Mouse (Mus musculus) gastrocnemius, postnatal 36 days (tissue): ENCODE measurements at regions not wholly inside any gene's neighbourhood (a gene's known extent, or its start where the extent isn't known, plus 50 kb on each side); places are given as distances from the start of the nearest gene placed in this dataset.

Source experiments
- DNase-seq, 2 experiments: peaks; one replicate each; pipeline ENCODE4 v3.0.0; 2022
- intact Hi-C: fragments of 180-260 bp; cut with DNase I; formaldehyde crosslinking; loops from one replicate; pipeline ENCODE4 v1.15.1; 2025

DNA sequence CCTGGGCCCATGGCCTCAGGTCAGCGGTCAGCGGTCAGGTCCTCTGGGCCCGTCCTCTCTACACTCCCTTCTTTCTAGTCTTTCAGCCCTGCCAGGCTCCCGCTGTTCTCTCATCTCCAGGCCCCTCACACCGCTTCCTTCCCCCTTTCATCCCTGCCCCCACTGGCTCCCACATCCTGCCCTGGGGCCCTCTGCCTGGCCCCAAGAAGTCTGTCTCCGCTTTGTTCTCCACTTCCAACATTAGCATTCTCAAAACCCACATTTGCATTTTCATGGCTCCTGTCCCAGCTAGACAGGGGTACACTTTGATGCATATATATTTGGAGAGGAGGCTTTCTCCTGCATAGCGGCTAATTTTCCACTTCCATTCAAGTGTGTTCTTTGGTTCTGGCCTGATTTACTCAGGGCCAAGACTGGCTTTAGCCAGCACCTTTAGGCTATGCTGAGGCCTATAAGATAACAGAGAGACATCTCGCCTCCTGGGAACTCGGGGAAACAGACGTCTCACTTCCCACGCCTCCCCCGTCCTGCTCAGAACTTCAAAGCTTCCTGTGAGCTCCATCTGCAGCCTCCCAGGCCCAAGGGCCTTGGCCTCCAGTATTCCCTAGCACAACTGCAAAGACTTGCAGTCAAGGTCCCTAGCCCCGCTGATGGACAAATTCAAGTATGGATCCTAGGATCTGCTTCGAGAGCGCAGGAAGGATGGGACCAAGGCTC is 109.8 kb upstream of the Parp11 start:
- no peak for DNase-seq
- intact Hi-C loops: no loop called here

DNA sequence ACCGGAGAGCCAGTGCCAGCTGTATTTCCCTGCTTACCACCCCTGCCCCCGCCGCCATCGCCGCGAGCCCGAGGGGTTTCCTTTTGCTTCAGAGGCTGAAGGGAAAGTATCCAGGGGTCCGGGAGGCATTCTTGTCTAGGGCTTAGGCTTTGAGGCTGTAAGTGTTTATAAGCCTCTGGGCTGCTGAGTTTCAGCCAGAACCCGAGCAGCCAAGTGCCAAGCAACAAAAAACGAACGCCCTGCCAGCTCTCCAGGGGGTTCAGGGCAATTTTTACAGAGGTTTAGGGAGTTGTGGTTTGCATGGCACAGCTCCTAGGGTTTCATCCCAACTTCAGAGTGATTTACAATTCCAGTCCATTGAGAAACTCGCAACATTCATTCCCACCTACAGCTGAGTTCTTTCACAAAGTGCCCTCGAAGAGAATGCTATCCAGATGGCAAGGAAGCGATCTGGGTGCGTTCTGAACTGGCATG is 109.2 kb upstream of the Parp11 start:
- no peak for DNase-seq
- intact Hi-C loops: no loop called here

DNA sequence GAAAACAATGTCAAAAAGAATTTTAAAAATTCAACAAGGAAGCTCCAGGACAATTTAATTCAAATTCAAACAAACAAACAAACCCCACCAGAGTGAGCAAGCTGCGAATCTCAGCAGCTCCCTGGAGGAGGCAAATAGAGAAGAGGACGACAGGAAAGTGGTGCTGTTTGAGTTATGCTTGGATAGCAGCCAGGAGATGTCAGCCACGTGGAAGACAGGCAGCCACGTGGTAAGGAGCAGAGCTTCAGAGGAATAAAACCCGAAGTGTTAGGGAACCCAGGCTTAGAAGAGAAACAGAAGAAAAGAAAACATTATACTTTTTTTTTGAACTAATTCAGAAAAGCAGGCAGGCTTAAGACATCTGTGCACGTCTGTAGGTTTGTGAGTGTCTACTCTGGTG is 108.2 kb upstream of the Parp11 start:
- no peak for DNase-seq
- intact Hi-C loops: no loop called here

DNA sequence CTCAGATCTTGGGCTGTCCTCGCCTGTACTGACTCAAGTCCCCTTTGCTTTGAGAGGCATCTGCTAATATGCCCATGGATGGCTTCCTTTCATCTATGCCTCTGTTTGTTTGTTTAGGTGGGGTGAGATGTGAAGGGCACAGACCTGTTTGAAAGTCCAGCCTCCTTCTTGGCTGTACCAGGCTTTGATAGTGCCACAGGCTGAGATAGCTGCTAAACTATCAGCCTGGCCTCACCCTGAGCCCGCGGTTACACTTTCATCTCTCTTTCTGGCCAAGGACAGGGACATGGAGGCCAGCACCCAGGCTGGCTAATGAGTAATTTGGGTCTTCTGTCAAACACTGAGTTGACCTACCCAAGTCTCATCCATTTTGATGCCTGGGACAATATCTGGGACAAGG is 105.0 kb upstream of the Parp11 start:
- intact Hi-C loops: no loop called here
- DNase-seq: no peak

DNA sequence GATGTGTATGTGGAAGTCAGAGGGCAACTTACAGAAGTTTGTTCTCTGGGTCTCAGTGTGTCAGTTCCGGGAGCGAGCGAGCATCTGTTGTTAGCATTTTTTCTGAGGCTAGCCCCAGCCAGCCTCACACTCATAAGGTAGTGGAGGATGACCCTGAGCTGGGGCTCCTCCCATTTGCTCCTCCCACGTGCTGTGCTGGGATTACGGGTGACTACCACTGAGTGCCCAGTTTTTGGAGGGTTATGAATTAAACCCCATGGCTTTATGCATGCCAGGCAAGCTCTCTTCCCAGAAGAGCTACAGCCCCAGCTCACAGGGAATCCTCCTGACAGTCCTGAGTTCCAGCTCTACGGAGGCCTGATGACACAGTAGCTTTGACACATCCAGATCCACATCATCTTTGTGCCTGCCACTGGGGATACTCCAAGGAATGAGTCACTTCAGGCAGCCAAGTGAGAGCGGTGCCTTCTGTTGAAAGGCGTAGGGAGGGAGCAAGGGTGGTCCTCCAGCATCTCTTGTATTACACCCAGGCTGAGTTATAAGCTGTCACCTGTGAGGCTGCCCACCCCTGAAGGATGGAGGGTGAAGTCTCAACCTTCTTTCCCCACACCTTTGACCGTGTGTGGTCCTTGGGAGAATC is 97.8 kb upstream of the Parp11 start:
- DNase-seq: no peak
- intact Hi-C loops: no loop called here

DNA sequence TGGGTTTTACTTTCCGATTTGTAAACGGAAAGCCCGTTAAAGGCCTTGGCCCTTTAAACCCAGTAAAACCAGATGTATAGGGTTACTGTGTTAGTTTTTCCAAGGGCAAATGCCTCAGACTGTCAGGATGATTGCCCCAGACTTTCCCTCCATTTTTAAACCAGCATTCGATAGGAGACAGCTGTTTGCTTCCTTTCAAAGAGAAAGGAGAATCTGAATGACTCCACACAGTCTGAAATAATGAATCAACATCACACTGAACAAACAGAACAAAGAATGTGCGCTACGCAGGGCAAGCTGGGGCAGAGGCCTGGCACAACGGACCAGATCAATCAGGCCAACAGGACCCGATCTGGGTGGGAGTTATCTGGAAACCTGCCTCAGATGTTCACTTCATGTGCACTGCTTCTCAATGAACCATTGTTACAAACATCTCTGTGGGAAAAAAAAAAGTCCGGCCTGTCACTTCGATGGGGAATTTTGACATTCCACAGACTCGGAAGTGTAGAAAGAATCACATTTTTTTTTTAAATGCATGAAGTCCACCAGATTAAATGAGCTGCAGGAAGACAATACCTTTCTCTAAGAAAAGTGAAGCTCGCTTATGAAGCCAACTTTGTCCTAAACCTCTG is 97.0 kb upstream of the Parp11 start:
- DNase-seq: no peak
- intact Hi-C loops: no loop called here

DNA sequence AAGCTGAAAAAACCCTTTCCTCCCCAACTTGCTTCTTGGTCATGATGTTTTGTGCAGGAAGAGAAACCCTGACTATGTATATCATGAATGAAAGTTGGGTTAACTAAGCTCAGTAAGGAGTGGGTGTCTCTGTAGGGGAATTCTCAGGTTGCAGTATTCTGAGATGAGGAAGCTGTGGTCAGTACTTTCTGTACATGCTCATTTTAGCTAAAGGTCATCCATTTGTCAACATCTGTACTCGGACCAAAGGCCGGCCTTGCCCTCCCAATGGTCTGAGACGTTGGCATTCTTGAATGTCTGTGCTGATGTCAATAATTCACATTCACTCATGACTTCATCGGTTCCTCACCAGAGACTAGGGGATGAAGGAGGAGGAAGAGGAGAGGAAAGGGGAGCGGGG is 94.9 kb upstream of the Parp11 start:
- DNase-seq: no peak
- intact Hi-C loops: no loop called here

DNA sequence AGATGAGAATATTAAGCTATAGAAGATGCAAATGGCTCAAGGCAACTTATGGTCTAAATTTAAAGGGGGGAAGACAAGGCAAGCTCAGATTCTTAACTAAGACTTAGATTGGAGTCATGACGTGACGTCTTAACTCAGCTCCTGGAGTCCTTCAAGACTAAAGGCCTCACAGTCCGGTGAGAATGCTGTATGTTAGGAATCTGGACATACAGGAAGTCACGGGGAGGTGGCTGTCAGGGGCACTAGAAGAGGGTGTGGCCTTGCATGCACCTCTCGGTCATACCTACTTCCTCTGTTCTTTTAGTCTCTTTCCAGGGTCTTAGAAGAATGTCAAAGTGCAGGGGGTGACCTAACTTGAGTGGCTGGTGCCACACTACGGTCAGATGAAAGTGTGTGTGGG is 91.5 kb upstream of the Parp11 start:
- intact Hi-C loops: no loop called here
- DNase-seq: no peak

DNA sequence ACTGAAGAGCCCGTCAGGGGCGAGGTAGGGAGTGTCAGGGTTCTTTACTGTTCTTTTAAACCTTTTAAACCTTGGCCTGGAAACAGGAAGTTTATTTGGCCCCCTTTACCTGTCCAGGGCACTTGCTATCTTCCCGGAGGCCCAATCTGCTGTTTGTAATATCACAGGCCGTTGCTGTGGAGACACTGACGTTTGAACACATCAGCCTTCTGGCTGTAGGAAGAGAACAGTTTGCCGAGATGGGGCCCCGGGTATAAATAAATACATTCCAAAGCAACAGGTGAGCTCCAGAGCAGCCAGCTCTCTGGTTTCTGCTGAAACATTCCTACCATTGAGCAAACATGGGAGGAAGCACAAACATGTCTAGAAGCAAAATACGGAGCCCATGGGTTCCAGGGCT is 90.2 kb upstream of the Parp11 start:
- no peak for DNase-seq
- intact Hi-C loops: loop anchor here (2.0 kb wide), 1 partner anchor 30 kb away; no protein-coding TSS in a partner anchor

DNA sequence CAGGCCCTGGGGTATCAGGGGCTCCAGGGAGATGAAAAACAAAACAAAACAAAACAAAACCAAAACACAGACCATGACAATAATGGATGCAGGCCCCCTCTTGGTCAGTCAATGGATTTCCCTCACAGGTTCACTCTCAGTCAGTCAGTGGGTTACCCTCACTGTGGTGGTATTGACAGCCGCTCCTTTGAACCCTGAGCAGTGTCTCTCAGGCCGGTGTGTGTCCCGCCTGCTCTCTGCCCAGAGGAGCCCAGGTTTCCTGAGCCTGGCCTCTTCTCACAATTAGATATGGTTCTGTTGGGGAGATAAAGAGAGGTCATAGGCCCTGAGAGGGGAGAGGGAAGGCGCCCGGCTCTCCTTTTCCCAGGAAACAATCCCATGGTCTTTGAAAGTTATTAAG is 87.8 kb upstream of the Parp11 start:
- intact Hi-C loops: loop anchor here (2.0 kb wide), 1 partner anchor 212 kb away; no protein-coding TSS in a partner anchor

DNA sequence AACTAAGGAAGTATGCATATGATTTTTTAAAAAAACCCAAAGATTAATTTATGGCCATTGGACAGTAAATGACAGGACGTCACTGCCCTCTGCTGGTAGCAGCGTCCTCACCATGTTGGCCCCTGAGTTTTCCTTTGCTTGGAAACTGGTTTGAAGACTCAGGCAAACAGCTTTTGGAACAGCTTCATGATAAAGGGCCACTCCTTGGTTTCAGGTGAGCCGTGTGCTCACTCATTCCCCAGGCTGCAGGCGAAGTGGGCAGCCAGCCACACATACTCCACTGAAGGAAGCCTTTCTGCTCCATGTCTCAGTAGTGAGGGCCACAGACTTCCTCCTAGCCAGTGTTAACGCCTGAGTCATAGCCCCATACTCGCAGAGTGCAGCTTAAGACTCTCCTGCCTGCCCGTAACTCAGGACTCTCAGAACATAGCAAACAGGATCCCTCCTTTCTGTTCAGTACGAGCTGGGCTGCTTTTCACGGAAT is 87.2 kb upstream of the Parp11 start:
- intact Hi-C loops: loop anchor here (2.0 kb wide), 1 partner anchor 213 kb away; no protein-coding TSS in a partner anchor
- peak; percentile 49 to 51 for DNase-seq

More for the DNA sequence above, 87.8 kb upstream of the Parp11 start:
- DNase-seq: no peak

DNA sequence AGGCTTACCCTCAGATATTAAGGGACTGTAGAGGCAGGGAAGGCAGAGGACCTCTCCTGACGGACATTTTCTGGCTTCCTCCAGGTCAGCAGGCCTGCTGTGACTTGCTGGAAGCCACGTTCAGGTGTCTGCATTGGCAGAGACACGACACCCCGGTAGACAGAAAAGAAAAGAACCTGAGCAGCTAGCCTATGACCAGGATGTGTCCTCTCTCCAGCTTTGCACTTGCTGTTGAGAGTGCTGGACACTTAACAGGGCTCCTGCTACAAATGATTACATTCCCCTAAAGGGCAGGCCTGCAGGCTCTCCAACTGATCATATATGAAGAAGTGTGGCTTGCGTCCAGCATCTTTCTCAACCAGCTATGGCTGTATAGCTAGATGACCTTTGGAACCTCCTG is 84.5 kb upstream of the Parp11 start:
- no peak for DNase-seq
- intact Hi-C loops: no loop called here

DNA sequence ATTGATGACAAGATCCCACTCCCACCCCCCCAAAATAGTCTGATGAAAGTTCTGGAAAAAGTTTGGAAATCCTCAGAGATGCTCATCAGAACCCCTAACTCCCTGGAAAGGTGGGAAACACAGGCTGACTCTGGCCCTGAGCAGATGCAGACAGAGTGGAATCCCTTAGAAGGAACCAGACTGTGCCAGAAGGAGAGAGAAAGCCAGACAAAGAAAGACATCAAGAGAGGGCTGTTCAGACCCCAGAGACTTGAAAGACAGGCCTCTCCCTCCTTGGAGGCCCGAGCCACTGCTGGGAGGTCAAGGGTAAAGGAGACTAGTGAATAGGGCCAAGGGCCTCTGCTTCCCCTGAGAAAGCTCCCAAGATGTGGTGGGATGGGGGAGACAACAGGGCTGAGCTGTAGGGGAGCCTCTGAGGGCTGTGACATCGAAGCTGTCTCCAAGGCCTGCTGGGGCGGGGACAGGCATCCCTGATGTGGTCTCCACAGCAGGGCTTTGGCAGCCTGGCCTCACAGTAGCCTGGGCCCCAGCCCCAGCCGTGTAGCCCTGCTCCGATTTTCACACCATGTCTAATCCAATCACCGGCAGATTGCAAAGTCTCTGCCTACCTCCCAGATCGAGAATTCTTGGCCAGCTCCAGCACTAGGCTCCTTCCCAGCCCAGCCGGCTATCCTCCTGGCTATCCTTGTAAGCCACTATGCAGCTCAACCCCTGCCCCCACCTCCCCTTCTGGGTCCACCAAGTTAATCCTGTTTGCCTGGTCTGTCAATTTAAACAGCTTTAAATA is 83.5 kb upstream of the Parp11 start:
- DNase-seq: no peak
- intact Hi-C loops: no loop called here

DNA sequence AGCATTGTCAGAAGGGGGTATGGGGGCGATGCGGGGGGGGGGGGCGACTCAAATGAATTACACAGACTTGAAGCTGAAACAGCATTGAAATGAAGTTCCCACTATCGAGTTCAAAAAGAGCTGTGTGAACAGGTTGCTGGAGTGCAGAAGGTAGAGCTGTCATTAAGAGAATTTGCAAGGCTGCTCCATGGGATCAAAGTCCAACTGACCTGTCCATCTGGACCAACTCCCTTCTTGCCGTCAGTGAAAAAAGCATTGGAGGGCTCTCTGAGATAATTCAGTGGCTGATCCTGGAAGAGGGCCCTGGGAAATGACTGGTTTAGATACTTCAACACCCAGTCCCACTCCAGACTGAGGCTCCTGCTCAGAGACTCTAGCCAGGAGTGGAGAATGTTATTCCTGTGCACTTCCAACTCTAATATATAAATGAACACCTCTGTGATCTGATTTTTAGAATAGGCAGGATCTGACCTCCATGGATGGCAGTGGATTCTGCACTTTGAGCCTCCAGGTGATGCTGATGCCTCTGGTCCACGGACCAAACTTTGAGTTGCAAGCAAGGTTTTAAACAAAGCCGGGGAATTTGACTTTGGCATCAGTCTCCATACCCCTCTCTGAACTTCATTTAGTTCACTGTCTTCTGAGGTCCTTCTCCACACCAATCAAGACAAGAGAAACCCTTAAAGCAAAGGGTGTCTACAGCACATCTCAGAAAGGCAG is 82.6 kb upstream of the Parp11 start:
- intact Hi-C loops: no loop called here
- DNase-seq: no peak

DNA sequence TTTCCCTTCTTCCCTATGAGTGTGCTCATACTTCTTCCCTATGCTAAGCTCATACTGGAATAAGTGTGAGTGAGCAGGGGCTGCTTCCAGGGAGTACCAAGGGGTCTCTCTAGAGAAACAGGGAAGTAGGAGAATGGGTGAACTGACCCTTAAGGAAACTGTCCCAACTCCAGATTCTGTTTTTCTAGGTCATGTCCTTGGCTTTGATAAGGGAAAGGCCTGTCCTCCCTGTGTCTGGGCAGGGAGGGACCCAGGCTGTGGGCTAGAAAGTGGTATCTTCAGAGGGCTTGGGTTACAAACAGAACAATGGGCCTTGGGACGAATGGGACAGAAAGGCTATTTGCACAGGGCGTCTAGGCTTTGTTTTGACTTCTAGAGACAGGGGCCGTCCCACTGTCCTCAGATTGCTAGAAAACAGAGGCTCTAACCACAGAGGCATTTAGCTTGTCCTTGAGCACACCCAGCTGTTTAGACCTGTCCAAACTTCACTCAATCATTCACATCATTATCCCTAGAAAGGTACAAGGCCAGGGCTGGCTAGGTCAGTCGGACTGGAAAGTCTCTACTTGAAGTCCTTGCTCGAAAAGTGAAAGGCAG is 82.0 kb upstream of the Parp11 start:
- DNase-seq: no peak
- intact Hi-C loops: no loop called here

DNA sequence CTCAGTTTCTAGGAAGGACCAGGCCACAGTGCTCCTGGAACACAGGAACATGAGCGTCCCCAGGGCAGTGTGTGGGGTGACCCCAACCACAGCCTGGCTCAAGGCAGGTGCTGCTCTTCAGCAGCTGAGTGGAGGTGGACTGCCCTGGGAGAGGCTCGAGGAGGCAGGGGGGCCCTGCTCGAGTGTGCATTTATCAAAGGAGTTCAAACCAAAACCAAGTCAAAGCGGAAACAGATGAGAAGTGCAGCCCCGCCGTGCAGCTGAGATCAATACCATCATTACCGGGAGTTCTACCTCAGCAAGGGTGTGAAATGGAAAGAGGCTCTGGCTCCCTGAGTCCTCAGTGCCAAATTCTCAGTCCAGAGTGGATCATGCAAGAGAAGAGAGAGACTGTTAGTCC is 81.4 kb upstream of the Parp11 start:
- no peak for DNase-seq
- intact Hi-C loops: no loop called here

DNA sequence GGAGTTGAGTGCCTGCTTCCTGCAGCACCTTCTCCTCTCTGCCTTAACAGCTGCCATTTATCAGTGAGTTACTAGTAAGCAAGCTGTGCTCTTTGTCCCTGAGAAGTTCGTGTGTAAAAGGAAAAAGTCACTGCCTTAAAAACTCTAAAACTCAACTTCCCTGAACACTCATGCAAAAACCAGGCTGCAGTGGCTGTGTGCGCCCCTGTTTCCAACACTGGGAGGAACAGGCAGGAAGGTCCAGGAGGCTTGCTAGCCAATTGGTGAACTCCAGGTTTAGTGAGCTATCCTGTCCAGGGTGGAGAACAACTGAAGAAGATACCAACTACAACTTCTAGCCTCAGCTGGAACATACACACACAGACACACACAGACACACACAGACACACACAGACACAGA is 81.0 kb upstream of the Parp11 start:
- intact Hi-C loops: no loop called here
- no peak for DNase-seq

DNA sequence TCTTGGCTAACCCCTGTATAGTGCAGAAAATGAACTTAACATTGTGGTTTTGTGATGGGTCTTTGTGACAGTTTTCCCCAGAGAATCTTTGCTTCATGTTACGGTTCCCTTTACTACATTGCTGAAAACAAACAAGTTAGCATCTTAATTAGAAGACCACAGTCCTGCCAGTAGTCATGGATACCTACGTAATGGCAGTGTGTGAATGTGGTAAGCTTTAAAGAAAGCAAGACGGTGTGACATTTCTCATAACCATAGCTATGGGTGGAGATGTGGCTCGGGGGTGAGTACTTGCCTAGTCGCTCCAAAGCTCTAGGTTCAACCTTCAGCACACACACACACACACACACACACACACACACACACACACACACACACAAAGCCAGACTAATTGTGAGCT is 73.6 kb upstream of the Parp11 start:
- intact Hi-C loops: no loop called here
- no peak for DNase-seq

DNA sequence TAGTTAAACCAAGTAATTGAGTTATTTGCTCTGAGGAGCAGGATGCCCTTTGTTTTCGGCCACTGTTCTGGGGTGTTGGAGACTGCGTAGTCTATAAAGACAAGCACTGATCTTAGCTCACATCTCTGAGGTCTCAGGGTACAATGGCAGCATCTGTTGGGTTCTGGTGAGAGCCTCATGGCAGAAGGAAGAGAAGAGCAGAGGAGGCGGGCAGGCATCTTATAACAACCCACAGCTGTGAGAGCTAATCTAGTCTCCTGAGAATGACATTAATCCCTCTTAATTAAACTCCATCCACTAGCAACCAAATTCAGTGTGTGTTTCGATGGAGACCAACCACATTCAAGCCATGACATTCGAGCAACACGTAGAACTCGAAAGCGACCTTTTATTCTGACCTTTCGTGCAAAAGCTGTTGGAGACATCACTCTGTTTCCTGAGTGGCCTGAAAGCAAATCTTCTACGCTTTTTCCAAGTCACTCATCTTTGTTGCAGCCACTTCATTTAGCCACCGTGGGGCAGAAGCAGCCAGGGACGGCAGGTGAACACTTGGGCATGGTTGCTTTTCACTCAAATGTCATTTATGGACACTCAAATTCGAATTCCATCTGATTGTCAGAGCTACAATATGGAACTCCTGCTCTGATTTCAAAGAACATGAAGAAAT is 72.7 kb upstream of the Parp11 start:
- DNase-seq: no peak
- intact Hi-C loops: no loop called here
